Mouse (Mus musculus) cerebellum, adult 2 months (tissue): Measurements from ENCODE around the gene Akt1. TPM values are rescaled to one million over a fixed set of nuclear protein-coding genes. Genes with fewer than 3 reads are reported as not detected.

Source experiments
- DNase-seq, 2 experiments: peaks; one replicate each; pipeline ENCODE4 v3.0.0; 2021
- H3K27ac ChIP-seq: fragments of 200-500 bp; 2 replicates; pipeline ENCODE4 v1.5.1; 2012; ENCODE audit warnings: low read length, control low read depth, inconsistent platforms; ENCODE audit not compliant: insufficient read depth
- H3K27me3 ChIP-seq: fragments of 200-500 bp; 2 replicates; pipeline ENCODE4 v1.6.1; 2012; ENCODE audit warnings: inconsistent platforms, mild to moderate bottlenecking, low read length, moderate library complexity; ENCODE audit not compliant: control insufficient read depth, insufficient read depth
- H3K4me1 ChIP-seq: fragments of 200-500 bp; 2 replicates; pipeline ENCODE4 v1.6.1; 2011; ENCODE audit warnings: low read length; ENCODE audit not compliant: control insufficient read depth, insufficient read depth
- H3K4me3 ChIP-seq: fragments of 200-500 bp; replicated peaks from 2 replicates; pipeline ENCODE3; 2011; ENCODE audit warnings: mild to moderate bottlenecking, low read depth, low read length, control low read depth; ENCODE audit not compliant: insufficient read depth
- CTCF ChIP-seq: fragments of 200-500 bp; IDR thresholded peaks from 2 replicates; pipeline ENCODE4 v1.5.1; 2011; ENCODE audit warnings: low read depth, mild to moderate bottlenecking, control low read depth, low read length, moderate library complexity, borderline replicate concordance; ENCODE audit not compliant: insufficient read depth
- POLR2A ChIP-seq: fragments of 200-500 bp; IDR thresholded peaks from 2 replicates; pipeline ENCODE4 v1.6.1; 2011; ENCODE audit warnings: low read length, control low read depth, borderline replicate concordance; ENCODE audit not compliant: insufficient read depth
- WGBS: fragments of 180-500 bp; shearing (Covaris S2); methylation state at CpG from one replicate; pipeline ENCODE4 v1.1.7; 2018; 5-methylcytosine and 5-hydroxymethylcytosine counted together
- polyA plus RNA-seq: library from polyadenylated mRNA; depleted of rRNA; stranded (reverse); fragments of >200 nt; gene quantifications from 2 replicates; pipeline ENCODE4 v1.2.3, GENCODE M21; 2012; rRNA removed

Gene Akt1
- polyA plus RNA-seq = 163 and 177 TPM in 2 replicates

GRCm38 (mm10) chr12:112674132-112675011 is at the start of gene Akt1:
Gene Akt1 (minus strand): TSS chr12:112674884.
- Histone ChIP-seq H3K27ac (peak within 1 kb of the TSS; percentile 72), H3K27me3 (peaks cover 1% of the 10 kb centered on the region; the same call in 1 of the 2 replicates), H3K4me3 (peak within 1 kb of the TSS; percentile 73), H3K4me1 (peaks cover 20% of the 10 kb centered on the region)
- 3% methylated on average over 46 of the region's 70 CpGs for WGBS
- TF ChIP-seq POLR2A (peak; percentile 19; the same call in 1 of the 2 replicates), CTCF (no peak)
- peak; percentile 65 to 78 for DNase-seq

GRCm38 (mm10) chr12:112724077-112724805 is 49.6 kb upstream of the Akt1 start:
- TF ChIP-seq CTCF (peak; percentile 57), POLR2A (no peak)
- H3K4me3 ChIP-seq = no peak overlapping the region
- 61% methylated on average over 11 of the region's 11 CpGs for WGBS
- no peak overlapping the region for H3K27ac ChIP-seq
- no peaks in the 10 kb centered on the region for H3K27me3 ChIP-seq
- DNase-seq = peak; percentile 78 to 83
- H3K4me1 ChIP-seq = peaks cover 42% of the 10 kb centered on the region

- WGBS = 54% methylated on average over 6 of the region's 6 CpGs
- peak in 1 of 2 experiments; percentile 32 for DNase-seq
- Histone ChIP-seq H3K4me1 (peaks cover 41% of the 10 kb centered on the region), H3K4me3 (peak overlapping the region; percentile 87), H3K27ac (peak overlapping the region; percentile 46; the same call in 1 of the 2 replicates), H3K27me3 (no peaks in the 10 kb centered on the region)
- TF ChIP-seq CTCF (no peak), POLR2A (no peak)
Measured at GRCm38 (mm10) chr12:112723445-112723844, 48.8 kb upstream of the Akt1 start.

- no peak for TF ChIP-seq CTCF
- TF ChIP-seq POLR2A = no peak
- Histone ChIP-seq H3K4me1 (peaks cover 41% of the 10 kb centered on the region), H3K4me3 (peak overlapping the region; percentile 87), H3K27me3 (no peaks in the 10 kb centered on the region), H3K27ac (peak overlapping the region; percentile 66)
- WGBS = 1% methylated on average over 5 of the region's 5 CpGs
- DNase-seq = no peak
Measured at GRCm38 (mm10) chr12:112723028-112723330, 48.3 kb upstream of the Akt1 start.

DNA sequence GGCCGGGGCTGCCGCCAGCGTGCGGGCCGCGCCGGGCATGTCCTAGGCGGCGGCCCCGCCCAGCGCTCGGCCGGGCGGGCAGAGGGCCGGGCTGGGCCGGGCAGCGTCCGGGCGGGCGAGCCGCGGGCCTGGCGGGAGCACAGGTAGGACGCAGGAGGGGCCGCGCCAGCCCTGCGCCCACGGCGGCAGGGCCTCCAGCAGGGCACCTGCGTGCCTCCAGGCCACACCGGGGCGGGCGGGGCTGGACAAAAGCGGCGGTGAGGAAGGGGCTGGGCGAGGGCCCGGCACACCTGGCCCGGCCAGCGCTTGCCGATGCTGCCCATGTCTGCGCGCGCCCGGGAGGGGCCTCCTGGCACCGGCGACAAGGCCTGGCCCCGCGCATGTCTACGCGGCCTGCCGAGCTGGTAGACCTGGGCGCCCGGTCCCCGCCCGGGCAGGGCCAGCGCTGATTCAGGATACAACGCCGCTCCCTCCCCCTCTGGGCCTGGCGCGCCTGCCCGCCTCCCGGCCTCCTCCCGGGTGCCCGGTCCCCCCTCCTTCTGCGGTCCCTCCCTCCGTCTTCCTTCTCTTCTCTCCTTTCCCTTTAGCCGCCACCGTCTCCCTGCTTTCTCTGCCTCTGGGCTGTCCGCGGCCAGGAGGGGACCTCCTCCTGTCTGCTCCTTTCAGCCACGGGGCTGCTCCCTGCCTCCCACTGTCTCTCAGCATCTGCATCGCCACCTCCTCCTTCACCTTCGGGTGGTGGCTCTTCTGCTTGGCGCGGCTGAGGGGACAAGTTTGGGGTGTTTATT is 47.8 kb upstream of the Akt1 start:
- Histone ChIP-seq H3K4me1 (peaks cover 36% of the 10 kb centered on the region), H3K4me3 (peak overlapping the region; percentile 87), H3K27me3 (no peaks in the 10 kb centered on the region), H3K27ac (peak overlapping the region; percentile 66)
- no peak for TF ChIP-seq POLR2A
- no peak for TF ChIP-seq CTCF
- WGBS = 1% methylated on average over 70 of the region's 75 CpGs
- peak; percentile 80 to 83 for DNase-seq

GRCm38 (mm10) chr12:112721424-112722239 is 46.9 kb upstream of the Akt1 start:
- H3K4me3 ChIP-seq = peak overlapping the region; percentile 87
- peaks cover 28% of the 10 kb centered on the region for H3K4me1 ChIP-seq
- peak; percentile 77 to 78 for DNase-seq
- WGBS = 9% methylated on average over 63 of the region's 69 CpGs
- H3K27me3 ChIP-seq = no peaks in the 10 kb centered on the region
- peak overlapping the region; percentile 72 for H3K27ac ChIP-seq
- TF ChIP-seq CTCF (no peak), POLR2A (peak; percentile 44; the same call in 1 of the 2 replicates)

GRCm38 (mm10) chr12:112720890-112721423 is 46.3 kb upstream of the Akt1 start:
- DNase-seq = no peak
- TF ChIP-seq CTCF (no peak), POLR2A (no peak)
- H3K4me3 ChIP-seq = peak overlapping the region; percentile 87
- H3K27ac ChIP-seq = no peak overlapping the region
- H3K4me1 ChIP-seq = peaks cover 22% of the 10 kb centered on the region
- 69% methylated on average over 12 of the region's 12 CpGs for WGBS
- H3K27me3 ChIP-seq = no peaks in the 10 kb centered on the region
